Mouse (Mus musculus): ENCODE data around the gene Pdss2. TPM values are rescaled to one million over a fixed set of nuclear protein-coding genes. Genes with fewer than 3 reads are reported as not detected.

Gene Pdss2
- polyA plus RNA-seq, 1 experiment from 2014 or later, result 17.6 TPM

- Histone ChIP-seq H3K27ac (ENCODE audit: low read depth, low read length) (no peak overlapping the region), H3K4me1 (ENCODE audit: control insufficient read depth, insufficient read depth, low read length) (peaks cover 3% of the 10 kb centered on the region; the same call in 1 of the 2 replicates), H3K4me2 (replicated peaks; ENCODE audit: low read depth, low read length) (no peak overlapping the region), H3K9ac (ENCODE audit: low read depth, low read length) (no peak overlapping the region), H3K27me3 (ENCODE audit: control insufficient read depth, insufficient read depth, low read length) (no peaks in the 10 kb centered on the region), H3K36me3 (ENCODE audit: control insufficient read depth, insufficient read depth, low read length) (no peaks in the 10 kb centered on the region), H3K9me3 (ENCODE audit: control insufficient read depth, low read length) (no peaks in the 10 kb centered on the region), H3K4me3 (ENCODE audit: low read length) (no peak overlapping the region)
- no peak for ATAC-seq (ENCODE audit: low FRiP score, low TSS enrichment)
- 85% methylated on average over 5 of the region's 5 CpGs for WGBS
Measured at GRCm38 (mm10) chr10:43279637-43280288, 58.5 kb downstream of the Pdss2 start.

- no peak for ATAC-seq (ENCODE audit: low FRiP score, low TSS enrichment)
- Histone ChIP-seq H3K36me3 (ENCODE audit: control insufficient read depth, insufficient read depth, low read length) (no peaks in the 10 kb centered on the region), H3K27ac (ENCODE audit: low read depth, low read length) (no peak overlapping the region), H3K27me3 (ENCODE audit: control insufficient read depth, insufficient read depth, low read length) (no peaks in the 10 kb centered on the region), H3K4me2 (replicated peaks; ENCODE audit: low read depth, low read length) (no peak overlapping the region), H3K4me3 (ENCODE audit: low read length) (no peak overlapping the region), H3K9ac (ENCODE audit: low read depth, low read length) (no peak overlapping the region), H3K4me1 (ENCODE audit: control insufficient read depth, insufficient read depth, low read length) (no peaks in the 10 kb centered on the region), H3K9me3 (ENCODE audit: control insufficient read depth, low read length) (no peaks in the 10 kb centered on the region)
- WGBS, result 68% methylated on average over 1 of the region's 1 CpGs
Measured at GRCm38 (mm10) chr10:43285541-43285940, 64.3 kb downstream of the Pdss2 start.

GRCm38 (mm10) chr10:43290638-43291230 is 69.4 kb downstream of the Pdss2 start:
- Histone ChIP-seq H3K4me3 (ENCODE audit: low read length) (no peak overlapping the region), H3K4me1 (ENCODE audit: control insufficient read depth, insufficient read depth, low read length) (no peaks in the 10 kb centered on the region), H3K9me3 (ENCODE audit: control insufficient read depth, low read length) (no peaks in the 10 kb centered on the region), H3K36me3 (ENCODE audit: control insufficient read depth, insufficient read depth, low read length) (no peaks in the 10 kb centered on the region), H3K27me3 (ENCODE audit: control insufficient read depth, insufficient read depth, low read length) (no peaks in the 10 kb centered on the region), H3K4me2 (replicated peaks; ENCODE audit: low read depth, low read length) (no peak overlapping the region), H3K27ac (ENCODE audit: low read depth, low read length) (no peak overlapping the region), H3K9ac (ENCODE audit: low read depth, low read length) (no peak overlapping the region)
- 53% methylated on average over 2 of the region's 2 CpGs for WGBS
- no peak for ATAC-seq (ENCODE audit: low FRiP score, low TSS enrichment)

- H3K36me3 ChIP-seq (ENCODE audit: control insufficient read depth, insufficient read depth, low read length), result no peaks in the 10 kb centered on the region
- no peak overlapping the region for H3K27ac ChIP-seq (ENCODE audit: low read depth, low read length)
- no peak overlapping the region for H3K9ac ChIP-seq (ENCODE audit: low read depth, low read length)
- H3K4me1 ChIP-seq (ENCODE audit: control insufficient read depth, insufficient read depth, low read length), result no peaks in the 10 kb centered on the region
- H3K27me3 ChIP-seq (ENCODE audit: control insufficient read depth, insufficient read depth, low read length), result no peaks in the 10 kb centered on the region
- no peaks in the 10 kb centered on the region for H3K9me3 ChIP-seq (ENCODE audit: control insufficient read depth, low read length)
- WGBS, result 90% methylated on average over 2 of the region's 2 CpGs
- ATAC-seq (ENCODE audit: low FRiP score, low TSS enrichment), result no peak
- no peak overlapping the region for H3K4me3 ChIP-seq (ENCODE audit: low read length)
- H3K4me2 ChIP-seq (replicated peaks; ENCODE audit: low read depth, low read length), result no peak overlapping the region
Measured at GRCm38 (mm10) chr10:43291333-43291736, 70.0 kb downstream of the Pdss2 start.

GRCm38 (mm10) chr10:43292454-43292853 is 71.2 kb downstream of the Pdss2 start:
- no peak for ATAC-seq (ENCODE audit: low FRiP score, low TSS enrichment)
- H3K4me2 ChIP-seq (replicated peaks; ENCODE audit: low read depth, low read length), result no peak overlapping the region
- H3K4me1 ChIP-seq (ENCODE audit: control insufficient read depth, insufficient read depth, low read length), result no peaks in the 10 kb centered on the region
- H3K9me3 ChIP-seq (ENCODE audit: control insufficient read depth, low read length), result no peaks in the 10 kb centered on the region
- H3K27ac ChIP-seq (ENCODE audit: low read depth, low read length), result no peak overlapping the region
- no peaks in the 10 kb centered on the region for H3K27me3 ChIP-seq (ENCODE audit: control insufficient read depth, insufficient read depth, low read length)
- 74% methylated on average over 4 of the region's 4 CpGs for WGBS
- no peak overlapping the region for H3K9ac ChIP-seq (ENCODE audit: low read depth, low read length)
- no peaks in the 10 kb centered on the region for H3K36me3 ChIP-seq (ENCODE audit: control insufficient read depth, insufficient read depth, low read length)
- H3K4me3 ChIP-seq (ENCODE audit: low read length), result no peak overlapping the region

DNA sequence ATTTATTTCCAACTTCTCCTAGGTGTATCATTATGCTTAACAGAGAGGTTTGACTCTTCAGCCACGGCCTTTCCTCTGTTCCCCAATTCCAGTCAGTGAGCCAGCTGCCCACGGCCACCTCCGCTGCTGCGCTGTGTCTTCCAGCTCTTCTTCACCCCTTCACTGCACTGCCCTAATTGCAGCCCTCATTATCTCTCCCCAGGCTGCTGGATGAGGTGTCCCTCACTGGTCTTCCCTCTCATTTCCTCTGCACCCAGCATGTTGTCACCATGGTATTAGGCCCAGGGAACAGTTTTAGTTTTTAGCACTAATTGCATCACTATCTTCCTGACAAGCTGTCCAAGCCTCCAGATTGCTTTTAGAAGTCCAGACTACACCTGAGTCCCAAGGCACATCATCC is 73.0 kb downstream of the Pdss2 start:
- H3K27me3 ChIP-seq (ENCODE audit: control insufficient read depth, insufficient read depth, low read length), result no peaks in the 10 kb centered on the region
- WGBS, result 73% methylated on average over 4 of the region's 4 CpGs
- no peak overlapping the region for H3K4me3 ChIP-seq (ENCODE audit: low read length)

DNA sequence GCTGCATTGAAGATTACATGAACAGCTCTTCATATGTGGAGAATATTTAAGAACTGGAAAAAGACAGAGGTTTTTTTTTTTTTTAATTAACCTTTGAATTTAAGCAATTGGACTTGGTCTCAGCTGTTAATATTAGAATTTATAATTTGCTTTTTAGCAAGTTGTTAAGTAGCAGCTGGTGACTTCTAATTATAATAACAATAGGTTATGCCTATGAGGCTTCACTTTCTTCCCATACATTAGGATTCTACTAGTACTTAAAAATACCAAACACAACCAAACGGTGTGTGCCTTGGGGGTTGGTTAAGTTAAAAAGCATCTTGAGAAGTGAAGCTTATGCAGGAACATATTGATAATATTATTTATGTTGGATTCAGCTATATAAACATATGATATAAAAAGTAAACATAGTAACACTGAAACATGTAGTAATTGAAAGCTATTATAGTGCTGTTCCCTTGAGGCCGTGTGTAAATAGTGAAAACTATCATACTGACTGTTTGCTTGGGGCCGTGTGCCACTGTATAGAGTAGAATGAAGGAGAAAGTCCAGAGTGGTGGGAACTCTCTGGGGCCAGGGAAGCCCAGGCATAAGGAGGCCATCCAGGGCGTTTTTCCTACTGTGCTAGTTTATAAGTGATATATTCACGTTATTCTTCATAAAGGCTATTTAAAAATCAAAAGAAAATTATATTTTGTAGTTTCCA is 87.0 kb downstream of the Pdss2 start:
- H3K27me3 ChIP-seq (ENCODE audit: control insufficient read depth, insufficient read depth, low read length), result no peaks in the 10 kb centered on the region
- no peaks in the 10 kb centered on the region for H3K4me1 ChIP-seq (ENCODE audit: control insufficient read depth, insufficient read depth, low read length)
- 86% methylated on average over 5 of the region's 5 CpGs for WGBS
- no peak overlapping the region for H3K27ac ChIP-seq (ENCODE audit: low read depth, low read length)
- no peak overlapping the region for H3K9ac ChIP-seq (ENCODE audit: low read depth, low read length)
- ATAC-seq (ENCODE audit: low FRiP score, low TSS enrichment), result no peak
- H3K4me3 ChIP-seq (ENCODE audit: low read length), result no peak overlapping the region
- peaks cover 3% of the 10 kb centered on the region; the same call in 1 of the 2 replicates for H3K9me3 ChIP-seq (ENCODE audit: control insufficient read depth, low read length)
- no peaks in the 10 kb centered on the region for H3K36me3 ChIP-seq (ENCODE audit: control insufficient read depth, insufficient read depth, low read length)
- H3K4me2 ChIP-seq (replicated peaks; ENCODE audit: low read depth, low read length), result no peak overlapping the region

More for the DNA sequence above, 73.0 kb downstream of the Pdss2 start:
- Histone ChIP-seq H3K4me1 (ENCODE audit: control insufficient read depth, insufficient read depth, low read length) (no peaks in the 10 kb centered on the region), H3K9me3 (ENCODE audit: control insufficient read depth, low read length) (no peaks in the 10 kb centered on the region), H3K36me3 (ENCODE audit: control insufficient read depth, insufficient read depth, low read length) (no peaks in the 10 kb centered on the region), H3K27ac (ENCODE audit: low read depth, low read length) (no peak overlapping the region), H3K4me2 (replicated peaks; ENCODE audit: low read depth, low read length) (no peak overlapping the region), H3K9ac (ENCODE audit: low read depth, low read length) (no peak overlapping the region)
- ATAC-seq (ENCODE audit: low FRiP score, low TSS enrichment), result no peak

DNA sequence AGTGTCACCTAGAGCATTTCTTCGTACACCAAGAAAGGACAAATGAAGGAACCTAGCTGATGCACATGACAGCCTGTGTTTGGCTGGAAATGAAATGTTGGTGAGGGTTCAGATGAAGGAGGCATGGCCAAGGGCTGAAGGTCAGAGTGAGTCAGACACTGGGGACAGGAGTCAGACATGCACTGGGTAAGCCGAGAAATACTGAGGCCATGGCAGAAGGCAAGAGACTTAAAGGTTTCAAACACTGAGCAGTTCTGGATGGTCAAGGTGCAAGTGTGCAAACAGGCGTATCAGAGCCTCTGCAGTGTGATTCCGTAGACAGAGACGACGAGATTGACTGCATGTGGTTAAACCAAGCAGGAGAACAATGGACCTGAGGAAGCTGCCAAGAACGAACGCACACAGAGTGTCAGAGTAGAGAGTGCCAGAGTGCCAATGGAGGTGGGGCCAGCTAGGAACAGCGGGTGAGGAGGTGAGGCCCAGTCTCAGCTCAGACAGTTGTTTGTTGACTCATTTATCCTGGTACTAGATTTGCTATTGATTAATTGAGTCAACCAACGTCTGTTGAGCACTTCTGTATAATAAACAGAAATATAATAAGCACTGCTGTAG is 89.6 kb downstream of the Pdss2 start:
- Histone ChIP-seq H3K4me1 (ENCODE audit: control insufficient read depth, insufficient read depth, low read length) (no peaks in the 10 kb centered on the region), H3K9me3 (ENCODE audit: control insufficient read depth, low read length) (no peaks in the 10 kb centered on the region), H3K27ac (ENCODE audit: low read depth, low read length) (no peak overlapping the region), H3K4me2 (replicated peaks; ENCODE audit: low read depth, low read length) (no peak overlapping the region), H3K27me3 (ENCODE audit: control insufficient read depth, insufficient read depth, low read length) (no peaks in the 10 kb centered on the region), H3K36me3 (ENCODE audit: control insufficient read depth, insufficient read depth, low read length) (no peaks in the 10 kb centered on the region), H3K9ac (ENCODE audit: low read depth, low read length) (no peak overlapping the region), H3K4me3 (ENCODE audit: low read length) (no peak overlapping the region)
- ATAC-seq (ENCODE audit: low FRiP score, low TSS enrichment), result no peak
- WGBS, result 72% methylated on average over 10 of the region's 10 CpGs

- H3K9me3 ChIP-seq (ENCODE audit: control insufficient read depth, low read length), result no peaks in the 10 kb centered on the region
- H3K4me3 ChIP-seq (ENCODE audit: low read length), result no peak overlapping the region
- H3K36me3 ChIP-seq (ENCODE audit: control insufficient read depth, insufficient read depth, low read length), result no peaks in the 10 kb centered on the region
- H3K27ac ChIP-seq (ENCODE audit: low read depth, low read length), result no peak overlapping the region
- H3K4me1 ChIP-seq (ENCODE audit: control insufficient read depth, insufficient read depth, low read length), result no peaks in the 10 kb centered on the region
- no peak for ATAC-seq (ENCODE audit: low FRiP score, low TSS enrichment)
- WGBS, result 79% methylated on average over 2 of the region's 2 CpGs
- no peak overlapping the region for H3K4me2 ChIP-seq (replicated peaks; ENCODE audit: low read depth, low read length)
- H3K27me3 ChIP-seq (ENCODE audit: control insufficient read depth, insufficient read depth, low read length), result no peaks in the 10 kb centered on the region
- no peak overlapping the region for H3K9ac ChIP-seq (ENCODE audit: low read depth, low read length)
Measured at GRCm38 (mm10) chr10:43312211-43312610, 90.9 kb downstream of the Pdss2 start.
